Mouse (Mus musculus): ENCODE data around the gene Itgav.

The Itgav gene

GRCm38 (mm10) chr2:83723921-83724826, at the start of gene Itgav:
TSS of gene Itgav (plus strand) at chr2:83724397.
- peak; percentile 70 to 75 for DNase-seq (ENCODE audit: low spot score in 2 of 2)

DNA sequence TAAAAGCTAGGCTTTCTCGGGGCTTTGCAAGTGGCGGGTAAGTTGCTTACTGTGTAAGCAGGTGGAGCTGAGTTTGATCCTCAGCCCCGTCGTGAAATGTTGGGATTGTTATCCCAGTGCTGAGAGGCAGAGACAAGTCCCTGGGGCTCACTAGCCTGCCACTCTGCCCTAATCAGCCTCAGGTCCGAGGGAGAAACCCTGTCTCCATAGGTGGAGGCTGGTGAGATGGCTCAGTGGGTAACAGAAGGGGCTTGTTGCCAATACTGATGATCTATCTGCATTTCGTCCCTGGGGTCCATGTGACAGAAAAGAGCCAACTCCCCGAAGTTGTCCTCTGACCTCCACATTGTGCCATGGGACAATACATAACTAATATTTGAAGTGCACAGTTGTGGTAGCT, 49.8 kb upstream of the Itgav start:
- no peak for DNase-seq (ENCODE audit: low spot score in 2 of 2)

GRCm38 (mm10) chr2:83674896-83675295, 49.3 kb upstream of the Itgav start:
- DNase-seq (ENCODE audit: low spot score in 2 of 2): no peak

- no peak for DNase-seq (ENCODE audit: low spot score in 2 of 2)
These were observed 48.5 kb upstream of the Itgav start for GRCm38 (mm10) chr2:83675681-83676080.

DNA sequence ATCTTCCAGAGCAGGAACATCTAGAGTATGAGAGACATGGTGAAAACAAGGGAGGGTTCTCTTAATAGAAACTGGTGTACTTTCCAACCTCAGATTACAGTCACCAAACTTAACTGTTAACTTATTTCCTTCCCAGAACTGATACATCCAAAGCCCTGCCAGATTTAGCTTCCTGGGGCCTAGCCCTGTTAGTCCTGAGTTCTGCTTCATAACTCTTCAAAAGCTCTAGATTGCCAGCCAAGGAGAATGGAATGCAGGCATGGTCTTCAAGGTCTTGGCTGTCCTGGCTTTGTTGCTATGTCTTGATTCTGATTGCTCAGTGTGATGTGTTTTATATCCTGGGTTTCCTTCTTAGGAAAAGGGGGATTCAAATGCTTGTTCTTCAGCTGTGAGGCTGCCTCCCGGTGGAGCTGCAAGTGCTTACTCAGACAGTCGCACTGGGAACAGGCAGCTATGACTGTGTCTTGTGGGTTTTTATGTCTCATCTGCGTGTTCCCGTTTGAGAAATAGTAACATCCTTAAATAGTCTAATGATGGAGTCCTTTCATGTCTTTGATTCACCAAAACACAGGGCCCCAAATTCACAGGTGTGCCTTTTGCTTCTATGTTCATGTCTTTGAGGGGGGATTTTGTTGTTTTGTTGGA, 47.8 kb upstream of the Itgav start:
- no peak for DNase-seq (ENCODE audit: low spot score in 2 of 2)

DNA sequence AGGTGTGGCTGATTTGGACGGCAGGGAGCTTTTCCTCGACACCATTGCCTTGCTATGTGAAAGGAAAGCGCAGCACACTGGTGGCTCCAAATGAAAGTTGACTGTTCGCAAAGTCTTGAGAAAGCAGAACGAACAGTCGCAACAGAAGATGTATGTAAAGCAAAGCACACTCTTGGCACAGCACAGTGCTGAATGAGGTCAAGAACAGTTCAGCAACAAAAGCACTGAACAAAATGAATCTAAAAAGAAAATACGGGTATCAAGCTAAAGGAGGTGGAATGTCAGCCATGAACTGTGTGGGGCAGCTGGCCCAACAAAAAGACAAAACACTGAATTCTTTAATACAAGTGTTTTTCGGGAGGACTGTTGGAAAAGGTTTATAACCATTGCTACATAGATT, 42.9 kb upstream of the Itgav start:
- no peak for DNase-seq (ENCODE audit: low spot score in 2 of 2)

- DNase-seq (ENCODE audit: low spot score in 2 of 2): no peak
These were observed 42.4 kb upstream of the Itgav start for GRCm38 (mm10) chr2:83681785-83682184.

GRCm38 (mm10) chr2:83682282-83682681, 41.9 kb upstream of the Itgav start:
- no peak for DNase-seq (ENCODE audit: low spot score in 2 of 2)

GRCm38 (mm10) chr2:83683731-83684519, 40.3 kb upstream of the Itgav start:
- DNase-seq (ENCODE audit: low spot score in 2 of 2): no peak

DNA sequence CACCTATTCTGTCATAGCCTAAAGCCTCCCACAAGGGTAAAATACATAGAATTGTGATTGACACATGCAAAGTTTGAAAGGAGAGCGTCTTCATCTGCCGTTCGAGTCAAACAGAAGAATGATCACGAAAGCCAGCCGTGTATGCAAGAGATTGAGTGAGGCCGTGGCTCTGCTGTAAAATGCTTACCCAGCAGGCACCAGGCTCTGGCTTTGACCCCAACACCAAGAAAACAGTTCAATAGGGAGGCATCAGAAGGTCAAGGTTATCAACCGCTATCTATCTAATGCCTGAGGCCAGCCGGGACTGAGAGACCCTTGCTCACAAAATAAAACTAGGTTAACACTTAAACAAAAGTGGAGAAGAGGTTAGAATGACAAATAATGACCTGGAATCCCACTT, 39.5 kb upstream of the Itgav start:
- no peak for DNase-seq (ENCODE audit: low spot score in 2 of 2)

DNA sequence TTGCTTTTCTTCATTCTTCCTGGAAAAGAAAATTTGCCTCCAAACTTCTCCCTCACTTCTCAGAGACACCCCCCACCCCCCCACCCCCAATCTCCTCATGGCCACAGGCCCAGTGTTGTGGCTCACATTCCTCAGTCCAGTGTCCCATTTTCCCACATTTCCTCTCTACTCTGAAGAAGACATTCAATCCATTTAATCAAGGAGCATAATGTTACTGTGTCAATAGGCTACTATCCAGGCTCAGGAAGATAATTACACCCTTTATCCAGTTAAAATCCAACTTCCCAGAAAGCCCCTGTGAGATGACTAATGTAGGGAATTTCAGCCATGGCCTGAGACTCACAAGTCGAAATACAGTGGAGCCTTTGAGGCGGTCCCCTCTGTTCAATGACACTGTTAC, 33.8 kb upstream of the Itgav start:
- DNase-seq (ENCODE audit: low spot score in 2 of 2): no peak

- no peak for DNase-seq (ENCODE audit: low spot score in 2 of 2)
These were observed 31.3 kb upstream of the Itgav start for GRCm38 (mm10) chr2:83692651-83693545.

DNA sequence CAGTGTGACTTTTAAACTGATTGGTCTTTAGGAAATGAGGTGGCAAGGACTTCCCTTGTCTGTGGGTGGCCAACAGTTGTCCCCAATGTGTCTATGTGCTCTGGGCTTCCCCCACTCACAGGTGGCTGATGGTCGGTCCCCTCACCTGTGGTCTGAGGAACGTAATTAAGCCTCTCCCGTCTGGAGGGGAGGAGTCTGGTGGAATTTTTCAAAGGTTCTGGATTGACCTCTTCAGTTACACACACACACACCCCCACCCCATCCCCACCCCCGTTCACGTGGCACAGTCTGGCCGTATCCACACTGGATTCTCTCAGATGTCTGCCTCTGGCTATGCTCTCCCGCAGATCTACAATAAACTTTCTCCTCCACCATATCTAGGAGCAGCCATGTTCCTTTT, 30.1 kb upstream of the Itgav start:
- DNase-seq (ENCODE audit: low spot score in 2 of 2): no peak

DNA sequence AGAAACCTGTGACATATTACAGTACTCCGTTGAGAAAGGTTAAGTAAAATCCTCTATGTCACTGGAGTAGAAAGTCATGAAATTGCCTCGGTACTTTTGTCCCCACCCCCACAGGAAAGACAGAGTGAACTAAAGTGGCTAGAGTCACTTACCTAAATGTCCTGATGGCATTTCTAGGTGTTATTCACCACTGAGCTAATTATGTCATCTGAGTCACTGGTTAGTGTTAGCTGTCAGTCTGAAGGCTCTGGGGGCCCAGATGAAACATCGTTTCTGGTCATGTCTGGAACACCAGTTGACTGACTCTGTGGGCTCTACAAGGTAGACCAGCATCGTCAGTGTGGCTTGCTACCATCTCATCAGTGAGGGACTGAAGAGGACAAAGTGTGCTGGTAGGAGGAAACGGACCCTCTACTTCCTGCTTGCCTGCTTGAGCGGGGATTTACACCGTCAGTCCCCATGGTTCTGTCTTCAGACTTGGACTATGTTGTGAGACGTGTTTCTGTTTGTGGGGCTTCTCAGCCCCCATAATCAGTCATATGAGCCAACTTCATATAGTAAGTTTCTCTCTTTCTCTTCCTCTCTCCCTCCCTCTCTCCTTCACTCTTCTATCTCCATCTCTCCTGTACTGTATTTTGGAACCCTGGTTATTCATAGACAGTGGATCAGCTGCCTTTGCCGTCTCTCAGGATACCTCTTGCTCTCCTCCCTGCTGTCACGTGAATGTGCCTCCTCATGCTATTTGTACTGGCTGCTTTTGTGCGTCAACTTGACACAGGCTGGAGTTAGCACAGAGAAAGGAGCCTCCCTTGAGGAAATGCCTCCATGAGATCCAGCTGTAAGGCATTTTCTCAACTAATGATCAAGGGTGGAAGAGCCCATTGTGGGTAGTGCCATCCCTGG, 28.6 kb upstream of the Itgav start:
- no peak for DNase-seq (ENCODE audit: low spot score in 2 of 2)

- no peak for DNase-seq (ENCODE audit: low spot score in 2 of 2)
These were observed 25.7 kb upstream of the Itgav start for GRCm38 (mm10) chr2:83698484-83698883.

- DNase-seq (ENCODE audit: low spot score in 2 of 2): no peak
These were observed 24.9 kb upstream of the Itgav start for GRCm38 (mm10) chr2:83699324-83699723.

DNA sequence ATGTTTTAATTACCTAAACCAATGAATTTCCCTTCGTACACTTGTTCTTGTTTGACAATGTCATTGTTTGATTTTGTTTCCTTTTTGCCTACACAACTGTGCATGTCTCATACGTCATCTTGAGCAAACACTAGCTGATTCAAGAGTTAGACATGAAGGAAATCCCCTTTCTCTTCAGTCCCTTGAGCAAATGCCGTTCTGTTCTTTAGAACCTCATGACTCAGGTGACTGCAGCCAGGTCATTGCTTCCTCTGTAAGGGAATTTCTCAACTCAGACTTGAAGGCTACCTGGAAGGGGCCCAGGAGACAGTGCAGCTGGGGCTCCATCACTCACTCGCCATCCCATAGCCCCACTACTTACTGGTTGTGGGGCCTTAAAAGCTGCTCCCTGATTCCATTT, 23.5 kb upstream of the Itgav start:
- no peak for DNase-seq (ENCODE audit: low spot score in 2 of 2)

DNA sequence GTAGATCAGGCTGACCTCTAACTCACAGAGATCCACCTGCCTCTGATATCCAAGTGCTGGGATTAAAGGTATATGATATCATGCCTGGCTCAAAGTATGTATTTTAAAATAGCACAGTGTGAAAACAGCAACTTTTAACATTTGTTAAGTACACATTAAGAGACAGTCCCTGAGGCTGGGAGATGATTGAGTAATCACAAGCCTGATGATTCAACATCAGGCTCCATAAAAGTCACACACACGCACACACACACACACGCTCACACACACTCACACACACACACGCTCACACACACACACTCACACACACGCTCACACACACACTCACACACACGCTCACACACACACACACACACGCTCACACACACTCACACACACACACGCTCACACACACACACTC, 21.8 kb upstream of the Itgav start:
- DNase-seq (ENCODE audit: low spot score in 2 of 2): no peak

GRCm38 (mm10) chr2:83705580-83706158, 18.5 kb upstream of the Itgav start:
- no peak for DNase-seq (ENCODE audit: low spot score in 2 of 2)

Measured in frontal cortex, postnatal 25 days (tissue).